Mouse (Mus musculus): ENCODE measurements around the gene Ywhab. TPM values are rescaled to one million over a fixed set of nuclear protein-coding genes. Genes with fewer than 3 reads are reported as not detected.

The Ywhab gene
- total RNA-seq, 2 experiments from 2014 or later, result 25.1 to 49.6 TPM

Other genes with a start within 250 kb of the Ywhab start
- 2.9 and 5.2 TPM in 2 replicates for gene Ada, start 244.7 kb upstream of the Ywhab start, total RNA-seq (2015; ENCODE audit: low replicate concordance)
- 4.4 and 4.5 TPM in 2 replicates for gene Ada, start 244.7 kb upstream of the Ywhab start, total RNA-seq (2017; ENCODE audit: low replicate concordance)
- gene Ccn5, start 174.1 kb upstream of the Ywhab start, total RNA-seq (2015; ENCODE audit: low replicate concordance), result 0.84 TPM in 1 of 2 replicates, not detected in the other
- 0.51 TPM in 1 of 2 replicates, not detected in the other for gene Ccn5, start 174.1 kb upstream of the Ywhab start, total RNA-seq (2017; ENCODE audit: low replicate concordance)
- gene Kcnk15, start 141.3 kb upstream of the Ywhab start, total RNA-seq (2015; ENCODE audit: low replicate concordance), result not detected in 2 replicates
- gene Kcnk15, start 141.3 kb upstream of the Ywhab start, total RNA-seq (2017; ENCODE audit: low replicate concordance), result not detected in 2 replicates
- not detected in 2 replicates for gene Rims4, start 76.3 kb upstream of the Ywhab start, total RNA-seq (2015; ENCODE audit: low replicate concordance)
- not detected in 2 replicates for gene Rims4, start 76.3 kb upstream of the Ywhab start, total RNA-seq (2017; ENCODE audit: low replicate concordance)
- 2.3 TPM in 1 of 2 replicates, not detected in the other for gene Pabpc1l, start 30.5 kb downstream of the Ywhab start, total RNA-seq (2015; ENCODE audit: low replicate concordance)
- not detected in 2 replicates for gene Pabpc1l, start 30.5 kb downstream of the Ywhab start, total RNA-seq (2017; ENCODE audit: low replicate concordance)
- 47.9 and 74.0 TPM in 2 replicates for gene Stk4, start 75.4 kb downstream of the Ywhab start, total RNA-seq (2015; ENCODE audit: low replicate concordance)
- gene Stk4, start 75.4 kb downstream of the Ywhab start, total RNA-seq (2017; ENCODE audit: low replicate concordance), result 52.4 and 55.6 TPM in 2 replicates
- gene Tomm34, start 76.2 kb downstream of the Ywhab start, total RNA-seq (2015; ENCODE audit: low replicate concordance), result 11.5 and 16.7 TPM in 2 replicates
- gene Tomm34, start 76.2 kb downstream of the Ywhab start, total RNA-seq (2017; ENCODE audit: low replicate concordance), result 9.8 and 17.5 TPM in 2 replicates
- not detected in 2 replicates for gene Kcns1, start 176.2 kb downstream of the Ywhab start, total RNA-seq (2015; ENCODE audit: low replicate concordance)
- gene Kcns1, start 176.2 kb downstream of the Ywhab start, total RNA-seq (2017; ENCODE audit: low replicate concordance), result not detected in 2 replicates
- not detected in 2 replicates for gene Wfdc5, start 187.8 kb downstream of the Ywhab start, total RNA-seq (2015; ENCODE audit: low replicate concordance)
- not detected in 2 replicates for gene Wfdc5, start 187.8 kb downstream of the Ywhab start, total RNA-seq (2017; ENCODE audit: low replicate concordance)
- gene Wfdc12, start 195.6 kb downstream of the Ywhab start, total RNA-seq (2015; ENCODE audit: low replicate concordance), result not detected in 2 replicates
- gene Wfdc12, start 195.6 kb downstream of the Ywhab start, total RNA-seq (2017; ENCODE audit: low replicate concordance), result not detected in 2 replicates
- not detected in 2 replicates for gene Wfdc15a, start 205.2 kb downstream of the Ywhab start, total RNA-seq (2015; ENCODE audit: low replicate concordance)
- not detected in 2 replicates for gene Wfdc15a, start 205.2 kb downstream of the Ywhab start, total RNA-seq (2017; ENCODE audit: low replicate concordance)
- gene Wfdc15b, start 226.7 kb downstream of the Ywhab start, total RNA-seq (2015; ENCODE audit: low replicate concordance), result not detected in 2 replicates
- gene Wfdc15b, start 226.7 kb downstream of the Ywhab start, total RNA-seq (2017; ENCODE audit: low replicate concordance), result not detected in 2 replicates
- gene Svs2, start 243.5 kb downstream of the Ywhab start, total RNA-seq (2015; ENCODE audit: low replicate concordance), result not detected in 2 replicates
- gene Svs2, start 243.5 kb downstream of the Ywhab start, total RNA-seq (2017; ENCODE audit: low replicate concordance), result not detected in 2 replicates

All from erythroblast, adult 5-6 weeks (primary cell).